Mouse (Mus musculus) limb, embryonic 13.5 days (tissue): ENCODE results near the gene Dnase2a. TPM values are rescaled to one million over a fixed set of nuclear protein-coding genes. Genes with fewer than 3 reads are reported as not detected.
A peak's percentile ranks its signal among the peaks of the same experiment; 100 is the strongest.

ENCODE experiments used
- ATAC-seq: fragments of 200-750 bp; cut with Nextera tagmentation; 2 replicates; pipeline ENCODE4 v1.8.0; 2017; ENCODE audit warnings: low read depth, moderate number of reproducible peaks, moderate TSS enrichment; ENCODE audit not compliant: low FRiP score
- H3K27ac ChIP-seq: fragments of 300-500 bp; sonication (generic); 2 replicates; pipeline ENCODE4 v1.5.1; 2015; ENCODE audit warnings: inconsistent platforms, mild to moderate bottlenecking, moderate library complexity
- H3K27me3 ChIP-seq: fragments of 300-500 bp; sonication (generic); 2 replicates; pipeline ENCODE4 v1.6.1; 2015; ENCODE audit warnings: mild to moderate bottlenecking, inconsistent platforms
- H3K36me3 ChIP-seq: fragments of 300-500 bp; sonication (generic); 2 replicates; pipeline ENCODE4 v1.6.1; 2015; ENCODE audit warnings: inconsistent platforms, mild to moderate bottlenecking, moderate library complexity
- H3K4me1 ChIP-seq: fragments of 300-500 bp; sonication (generic); 2 replicates; pipeline ENCODE4 v1.6.1; 2015; ENCODE audit warnings: inconsistent platforms
- H3K4me2 ChIP-seq: fragments of 300-500 bp; sonication (generic); replicated peaks from 2 replicates; pipeline ENCODE4 v1.6.1; 2015; ENCODE audit warnings: inconsistent platforms, mild to moderate bottlenecking, moderate library complexity
- H3K4me3 ChIP-seq: fragments of 300-500 bp; sonication (generic); 2 replicates; pipeline ENCODE4 v1.5.1; 2015; ENCODE audit warnings: moderate library complexity, mild to moderate bottlenecking, inconsistent platforms
- H3K9ac ChIP-seq: fragments of 300-500 bp; sonication (generic); 2 replicates; pipeline ENCODE4 v1.6.1; 2015; ENCODE audit warnings: mild to moderate bottlenecking, inconsistent platforms
- H3K9me3 ChIP-seq: fragments of 300-500 bp; sonication (generic); 2 replicates; pipeline ENCODE4 v1.6.1; 2016; ENCODE audit warnings: inconsistent platforms
- WGBS: fragments of 180-500 bp; shearing (Covaris S2); methylation state at CpG from one replicate; pipeline ENCODE4 v1.1.7; 2015; 5-methylcytosine and 5-hydroxymethylcytosine counted together
- polyA plus RNA-seq: library from polyadenylated mRNA; unstranded; fragments of >200 nt; fragmentation: Nextera tagmentation; extraction: Ambion mirVana; gene quantifications from 2 replicates; pipeline ENCODE4 v1.2.1, GENCODE M21; 2015

The Dnase2a gene
- polyA plus RNA-seq, 1 experiment from 2014 or later: 18.5 TPM

DNA sequence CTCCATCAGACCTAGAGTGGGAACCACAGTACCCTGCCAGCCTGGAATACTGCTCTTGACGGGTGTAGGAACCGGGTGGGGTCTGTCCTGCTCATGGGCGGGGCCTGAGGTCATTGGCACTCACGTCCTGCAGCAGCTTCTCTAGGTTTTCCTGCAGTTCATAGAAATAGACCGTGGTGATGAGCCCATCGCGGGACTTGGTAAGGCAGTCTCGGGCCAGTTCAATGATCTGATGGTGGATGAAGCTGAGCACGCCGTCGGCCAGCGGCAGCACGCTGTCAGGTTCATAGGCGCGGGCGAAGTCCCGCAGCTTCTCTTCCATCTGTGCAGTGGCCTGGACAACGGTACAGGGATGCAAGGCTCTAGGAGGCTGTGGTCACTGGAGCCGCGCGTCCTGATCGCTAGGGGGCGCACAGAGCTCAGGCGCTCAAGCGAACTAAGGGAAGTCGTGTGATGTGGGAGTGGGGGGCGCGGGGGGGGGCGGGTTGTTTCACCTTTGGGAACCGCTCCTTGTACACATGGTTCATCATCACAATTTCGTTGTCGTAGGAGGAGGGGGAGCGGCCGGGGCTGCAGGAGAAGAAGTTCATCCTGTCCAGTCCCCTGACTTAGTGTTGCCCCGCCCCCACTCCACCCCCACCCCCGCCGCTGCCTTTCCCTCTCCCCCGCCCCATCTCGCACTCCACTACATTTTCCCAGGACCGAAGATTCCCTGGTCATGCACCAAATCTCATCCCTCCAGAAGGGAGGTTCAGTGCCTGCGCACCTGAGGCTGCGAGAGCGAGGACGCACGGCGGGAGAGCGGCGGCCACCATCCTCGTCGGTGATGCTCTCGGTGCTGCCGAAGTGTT lies 20.3 kb downstream of the Dnase2a start:
- H3K36me3 ChIP-seq: no peaks in the 10 kb centered on the region
- ATAC-seq: peak; percentile 88
- H3K9ac ChIP-seq: peak overlapping the region; percentile 43
- no peaks in the 10 kb centered on the region for H3K9me3 ChIP-seq
- peak overlapping the region; percentile 43 for H3K4me3 ChIP-seq
- no peak overlapping the region for H3K27ac ChIP-seq
- peaks cover 67% of the 10 kb centered on the region for H3K27me3 ChIP-seq
- peak overlapping the region; percentile 74 for H3K4me2 ChIP-seq
- 2% methylated on average over 47 of the region's 52 CpGs for WGBS
- peaks cover 8% of the 10 kb centered on the region; the same call in 1 of the 2 replicates for H3K4me1 ChIP-seq

DNA sequence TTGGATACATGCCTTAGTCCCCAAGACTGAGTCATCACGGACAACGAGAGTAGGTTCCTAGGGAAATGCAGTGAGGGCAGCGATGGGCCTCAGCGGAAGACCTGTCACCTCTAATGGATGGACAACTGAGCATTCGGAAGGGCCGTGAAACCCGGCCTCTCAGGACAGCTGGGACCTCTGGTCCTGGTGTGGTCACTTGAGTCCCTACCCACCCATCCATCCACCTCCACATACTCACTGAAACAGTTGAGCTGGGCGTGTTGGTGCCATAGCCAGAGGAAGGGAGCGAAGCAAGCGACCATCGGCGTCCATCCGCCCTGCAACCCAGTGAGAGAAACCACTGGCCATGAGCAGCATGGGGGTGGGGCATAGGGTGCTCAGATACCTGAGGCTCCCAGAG lies 22.2 kb downstream of the Dnase2a start:
- Histone ChIP-seq H3K9ac (no peak overlapping the region), H3K9me3 (no peaks in the 10 kb centered on the region), H3K27me3 (peaks cover 74% of the 10 kb centered on the region), H3K36me3 (no peaks in the 10 kb centered on the region), H3K4me1 (peaks cover 20% of the 10 kb centered on the region), H3K4me2 (no peak overlapping the region), H3K27ac (no peak overlapping the region), H3K4me3 (no peak overlapping the region)
- ATAC-seq: no peak
- WGBS: 84% methylated on average over 13 of the region's 13 CpGs

DNA sequence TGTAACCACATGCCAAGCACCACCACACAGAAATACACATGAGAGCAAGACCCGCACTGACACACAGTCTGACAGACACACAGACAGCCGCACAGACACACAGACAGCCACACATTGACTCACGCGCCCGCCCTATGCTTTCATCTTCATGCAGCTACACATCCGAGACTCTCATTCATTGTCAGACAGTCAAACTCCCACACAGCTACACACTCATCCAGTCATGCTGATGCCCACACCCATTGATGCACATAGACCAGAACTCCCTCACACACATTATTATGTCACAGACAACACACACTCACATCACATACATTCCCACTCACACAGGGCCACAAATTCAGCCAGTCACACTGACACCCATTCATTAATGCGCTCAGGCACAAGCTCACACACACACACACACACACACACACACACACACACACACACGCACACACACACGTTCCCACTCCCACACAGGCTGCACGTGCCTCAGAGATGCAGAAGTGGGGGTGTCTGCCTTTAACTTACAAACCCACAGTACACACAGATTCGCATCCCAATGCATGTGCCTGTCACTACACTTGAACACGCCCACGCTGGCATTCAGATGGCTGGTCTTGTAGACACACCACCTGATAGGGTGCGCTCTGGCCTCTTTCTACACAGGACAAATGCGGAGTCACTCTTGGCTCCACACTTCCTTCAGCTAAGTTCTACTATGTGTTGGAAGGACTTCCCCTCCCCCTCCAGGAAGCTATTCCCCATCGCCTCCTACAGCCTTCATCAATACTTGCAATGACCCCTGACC lies 25.6 kb downstream of the Dnase2a start:
- Histone ChIP-seq H3K27me3 (peaks cover 94% of the 10 kb centered on the region), H3K4me3 (no peak overlapping the region), H3K4me2 (no peak overlapping the region), H3K9me3 (no peaks in the 10 kb centered on the region), H3K4me1 (peaks cover 25% of the 10 kb centered on the region), H3K36me3 (no peaks in the 10 kb centered on the region), H3K9ac (no peak overlapping the region), H3K27ac (no peak overlapping the region)
- ATAC-seq: no peak
- 80% methylated on average over 16 of the region's 16 CpGs for WGBS

DNA sequence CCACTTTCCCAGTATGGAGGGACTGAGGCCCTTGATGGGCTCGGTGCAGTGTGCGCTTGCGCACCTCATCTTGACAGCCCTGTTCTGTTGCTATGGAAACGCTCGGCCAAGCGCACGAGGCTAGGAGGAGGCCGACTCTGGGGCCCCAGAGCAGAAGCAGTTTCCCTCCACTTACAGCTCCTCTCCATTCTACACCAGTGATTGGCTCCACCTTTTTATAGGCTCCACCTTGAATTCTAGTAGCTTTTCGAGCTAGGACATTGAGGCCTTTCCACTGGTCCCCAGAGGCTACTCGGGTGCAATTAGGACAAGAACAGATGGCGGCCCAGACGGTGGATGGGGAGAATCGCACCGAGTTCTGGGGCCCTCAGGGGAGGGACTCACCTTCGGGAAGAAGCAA lies 26.5 kb downstream of the Dnase2a start:
- Histone ChIP-seq H3K9ac (no peak overlapping the region), H3K9me3 (no peaks in the 10 kb centered on the region), H3K27ac (no peak overlapping the region), H3K36me3 (no peaks in the 10 kb centered on the region), H3K4me2 (peak overlapping the region; percentile 36), H3K4me1 (peaks cover 21% of the 10 kb centered on the region), H3K27me3 (peaks cover 93% of the 10 kb centered on the region), H3K4me3 (peak overlapping the region; percentile 7; the same call in 1 of the 2 replicates)
- peak; percentile 62; the same call in 1 of the 2 replicates for ATAC-seq
- WGBS: 2% methylated on average over 15 of the region's 15 CpGs

DNA sequence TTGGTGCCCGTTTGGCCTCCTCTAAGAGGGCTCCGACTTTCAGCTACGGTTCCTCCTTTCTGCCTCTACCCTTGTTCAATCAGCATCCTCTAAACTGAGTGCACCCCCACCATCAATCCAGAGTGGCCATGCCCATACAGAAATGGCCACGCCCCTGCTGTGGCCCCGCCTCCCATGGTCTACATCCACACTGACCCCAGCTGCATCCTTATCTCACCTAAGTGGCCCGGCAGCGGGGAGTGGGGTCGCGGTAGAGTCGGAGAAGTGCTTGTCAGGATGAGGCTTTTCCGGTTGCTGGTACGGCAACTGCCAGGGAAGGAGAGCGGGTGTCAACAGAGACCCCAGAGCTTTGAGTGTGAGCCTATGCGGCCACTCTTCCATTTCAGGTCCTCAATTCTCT lies 27.1 kb downstream of the Dnase2a start:
- ATAC-seq: no peak
- H3K4me3 ChIP-seq: peak overlapping the region; percentile 7; the same call in 1 of the 2 replicates
- H3K9me3 ChIP-seq: no peaks in the 10 kb centered on the region
- H3K9ac ChIP-seq: no peak overlapping the region
- H3K27me3 ChIP-seq: peaks cover 91% of the 10 kb centered on the region
- H3K27ac ChIP-seq: no peak overlapping the region
- no peaks in the 10 kb centered on the region for H3K36me3 ChIP-seq
- 4% methylated on average over 14 of the region's 14 CpGs for WGBS
- peak overlapping the region; percentile 36; the same call in 1 of the 2 replicates for H3K4me2 ChIP-seq
- H3K4me1 ChIP-seq: peaks cover 21% of the 10 kb centered on the region

DNA sequence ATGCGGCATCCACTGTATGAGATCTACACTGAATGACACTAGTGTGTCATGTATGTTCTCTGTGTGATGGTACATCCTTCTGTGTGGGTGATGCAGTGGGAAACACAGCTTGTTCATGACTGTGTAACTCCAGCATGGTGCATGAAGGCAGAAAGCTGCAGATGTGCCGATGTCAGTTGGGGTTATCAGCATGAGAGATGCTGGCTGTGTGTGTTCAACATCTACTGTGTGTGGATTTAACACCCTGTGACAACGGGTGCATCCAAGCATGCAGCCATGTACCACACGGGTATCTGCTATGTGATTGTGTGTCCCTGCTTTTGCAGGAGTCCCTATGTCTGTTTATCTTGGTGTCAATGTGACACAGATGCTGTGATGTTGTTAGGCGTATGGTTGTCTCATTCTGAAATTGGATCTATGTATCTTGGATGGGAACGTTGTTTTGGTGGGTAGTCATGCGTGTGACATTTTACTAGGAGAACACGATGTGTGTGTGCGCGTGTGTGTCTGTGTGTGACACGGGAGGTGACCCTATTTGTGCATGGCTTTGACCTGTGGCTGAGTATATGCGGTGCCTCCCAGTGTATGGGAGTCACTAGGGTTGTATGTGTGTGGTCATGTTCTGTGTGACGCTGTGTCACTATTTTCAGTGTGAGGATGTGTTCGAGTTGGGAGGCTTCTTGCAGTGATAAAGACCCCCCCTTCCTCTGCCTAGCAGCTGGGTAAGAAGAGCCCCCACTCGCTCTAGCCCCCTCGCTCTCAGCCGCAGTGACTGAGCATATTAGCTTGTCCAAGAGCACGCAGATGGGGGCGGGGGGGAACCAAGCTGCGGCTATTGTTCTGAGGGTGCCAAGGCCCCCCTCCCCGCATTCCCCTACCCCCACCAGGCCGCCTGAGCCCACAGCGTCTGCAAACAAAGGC lies 27.9 kb downstream of the Dnase2a start:
- H3K9me3 ChIP-seq: no peaks in the 10 kb centered on the region
- H3K4me1 ChIP-seq: peaks cover 21% of the 10 kb centered on the region
- no peak overlapping the region for H3K27ac ChIP-seq
- H3K4me2 ChIP-seq: peak overlapping the region; percentile 80
- H3K4me3 ChIP-seq: peak overlapping the region; percentile 46
- H3K27me3 ChIP-seq: peaks cover 91% of the 10 kb centered on the region
- H3K36me3 ChIP-seq: no peaks in the 10 kb centered on the region
- H3K9ac ChIP-seq: peak overlapping the region; percentile 48; the same call in 1 of the 2 replicates
- 26% methylated on average over 23 of the region's 23 CpGs for WGBS
- ATAC-seq: no peak

DNA sequence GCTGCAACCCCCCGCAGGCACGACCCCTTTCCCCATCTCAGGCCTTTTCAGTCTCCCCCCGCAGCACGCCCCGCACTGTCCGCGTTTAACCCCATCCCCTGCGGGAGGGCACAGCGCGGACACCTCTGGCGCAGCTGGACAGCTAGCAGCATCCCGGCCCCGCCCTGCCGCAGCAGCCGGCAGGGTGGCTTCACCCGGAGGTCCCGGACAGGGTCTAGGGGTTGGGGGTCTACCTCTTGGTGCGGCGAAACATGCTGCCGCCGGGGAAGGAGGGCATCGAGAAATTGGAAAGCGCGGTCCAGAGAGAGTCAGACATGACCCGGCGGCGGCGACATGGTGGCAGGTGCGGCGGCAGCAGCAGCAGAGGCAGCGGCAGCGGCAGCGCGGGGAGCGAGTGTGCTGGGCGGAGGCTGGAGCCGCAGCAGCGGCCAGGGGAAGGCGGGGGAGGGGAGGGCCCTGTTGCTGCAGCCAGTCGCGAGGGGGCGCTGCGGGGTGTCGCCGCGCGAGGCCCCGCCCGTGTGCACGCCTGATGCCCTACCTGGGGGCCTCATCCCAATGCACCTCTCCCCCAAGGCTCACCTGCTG lies 28.7 kb downstream of the Dnase2a start, which contains the start of gene Mast1:
Gene Mast1, minus strand, starts transcription at position 398 of the 585 bp plus-strand sequence.
- no peak for ATAC-seq
- Histone ChIP-seq H3K4me1 (peaks cover 21% of the 10 kb centered on the region), H3K27me3 (peaks cover 89% of the 10 kb centered on the region), H3K9ac (peak within 1 kb of the TSS; percentile 48; the same call in 1 of the 2 replicates), H3K4me2 (peak within 1 kb of the TSS; percentile 80), H3K4me3 (peak within 1 kb of the TSS; percentile 46), H3K27ac (no peak within 1 kb of the TSS), H3K36me3 (no peaks in the 10 kb centered on the region), H3K9me3 (no peaks in the 10 kb centered on the region)
- under 1% methylated on average over 49 of the region's 50 CpGs for WGBS

DNA sequence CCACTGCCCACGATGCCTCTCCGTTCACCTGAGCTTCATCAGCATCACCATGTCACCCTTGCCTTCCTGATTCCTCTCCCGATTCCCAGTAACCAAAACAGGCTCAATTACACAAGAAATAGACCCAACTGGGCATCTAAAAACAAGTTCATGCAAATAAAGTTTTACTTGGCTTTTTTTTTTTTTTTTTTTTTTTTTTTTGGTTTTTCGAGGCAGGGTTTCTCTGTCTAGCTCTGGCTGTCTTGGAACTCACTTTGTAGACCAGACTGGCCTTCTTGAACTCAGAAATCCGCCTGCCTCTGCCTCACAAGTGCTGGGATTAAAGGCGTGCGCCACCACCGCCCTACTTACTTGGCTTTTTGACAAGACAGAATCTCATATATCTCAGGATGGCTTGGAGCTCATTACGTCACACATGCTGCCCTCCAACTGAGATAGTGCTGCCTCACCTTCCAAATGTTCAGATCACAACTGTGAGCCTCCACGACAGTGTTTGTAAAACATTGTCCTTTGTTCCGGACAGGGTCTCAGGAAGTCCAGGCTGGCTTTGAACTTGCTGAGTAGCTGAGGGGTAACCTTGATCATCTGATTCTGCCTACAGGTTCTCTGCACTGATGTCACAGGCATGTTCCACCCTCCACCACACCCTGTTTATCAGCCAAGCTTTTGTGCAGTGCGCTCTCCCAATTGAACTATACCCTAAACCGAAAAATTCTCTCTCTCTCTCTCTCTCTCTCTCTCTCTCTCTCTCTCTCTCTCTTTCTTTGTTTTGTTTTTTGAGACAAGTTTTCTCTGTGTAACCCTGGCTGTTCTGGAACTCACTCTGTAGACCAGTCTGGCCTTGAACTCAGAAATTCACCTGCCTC lies 29.5 kb downstream of the Dnase2a start:
- H3K4me3 ChIP-seq: peak overlapping the region; percentile 46
- ATAC-seq: no peak
- H3K4me2 ChIP-seq: peak overlapping the region; percentile 80
- H3K36me3 ChIP-seq: no peaks in the 10 kb centered on the region
- WGBS: 65% methylated on average over 13 of the region's 13 CpGs
- H3K9ac ChIP-seq: no peak overlapping the region
- no peaks in the 10 kb centered on the region for H3K9me3 ChIP-seq
- no peak overlapping the region for H3K27ac ChIP-seq
- H3K4me1 ChIP-seq: peaks cover 21% of the 10 kb centered on the region
- H3K27me3 ChIP-seq: peaks cover 86% of the 10 kb centered on the region

DNA sequence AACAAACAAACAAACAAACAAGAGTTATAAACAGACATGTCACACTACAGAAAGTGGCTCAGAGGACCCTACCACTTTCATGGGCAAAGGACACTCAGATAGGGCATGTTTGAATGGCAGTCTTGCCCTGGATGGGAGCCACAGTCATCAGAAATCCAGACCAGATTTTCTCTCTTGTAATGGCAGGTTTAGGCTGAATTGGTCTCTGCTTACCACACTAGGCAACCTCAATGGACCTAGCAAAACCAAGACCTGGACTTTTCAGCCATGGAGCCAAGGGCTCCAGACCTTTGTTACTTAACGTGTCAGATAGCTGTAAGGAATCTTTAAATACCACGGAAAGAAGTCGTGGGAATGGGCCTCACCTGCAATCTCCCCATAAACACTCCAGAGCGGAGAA lies 35.3 kb downstream of the Dnase2a start:
- Histone ChIP-seq H3K9ac (no peak overlapping the region), H3K36me3 (no peaks in the 10 kb centered on the region), H3K9me3 (no peaks in the 10 kb centered on the region), H3K4me3 (no peak overlapping the region), H3K4me2 (no peak overlapping the region), H3K27ac (no peak overlapping the region), H3K27me3 (peaks cover 88% of the 10 kb centered on the region), H3K4me1 (peaks cover 15% of the 10 kb centered on the region)
- no peak for ATAC-seq
- WGBS: 20% methylated on average over 4 of the region's 4 CpGs

DNA sequence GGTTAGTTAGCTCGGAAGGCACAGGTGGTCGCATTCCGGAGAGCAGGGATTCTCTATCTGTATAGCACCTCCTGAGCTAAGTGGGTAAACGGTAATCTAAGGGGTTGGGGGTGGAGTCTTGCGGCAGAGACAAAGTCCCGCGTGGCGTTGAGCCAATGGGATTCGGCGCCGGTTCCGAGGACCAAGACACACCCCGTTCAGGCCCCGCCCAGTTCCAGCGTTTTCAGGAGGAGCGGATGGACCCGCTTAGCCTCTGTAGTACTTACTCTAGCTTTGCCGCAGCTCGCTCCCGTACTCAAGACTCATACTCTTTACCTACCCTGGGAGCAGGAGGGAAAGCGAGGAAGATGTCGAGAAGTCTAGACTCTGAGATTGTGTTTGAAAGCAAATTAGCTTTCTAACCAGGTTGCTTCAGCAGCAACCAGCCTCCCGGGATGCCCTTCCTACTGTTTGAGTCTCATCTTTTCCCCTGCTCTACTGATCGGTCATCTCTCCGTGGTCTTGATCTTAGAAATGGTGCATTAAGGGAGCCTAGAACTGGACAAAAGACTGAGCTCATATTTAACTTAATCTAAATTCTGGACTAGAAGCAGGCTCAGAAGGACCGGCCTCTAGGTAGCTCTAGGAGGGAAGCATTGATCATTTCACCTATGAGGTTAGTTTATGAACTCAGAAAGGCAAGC lies 36.3 kb downstream of the Dnase2a start:
- H3K27me3 ChIP-seq: peaks cover 84% of the 10 kb centered on the region
- no peak overlapping the region for H3K27ac ChIP-seq
- no peak overlapping the region for H3K9ac ChIP-seq
- no peaks in the 10 kb centered on the region for H3K9me3 ChIP-seq
- peak overlapping the region; percentile 17 for H3K4me3 ChIP-seq
- H3K4me1 ChIP-seq: peaks cover 15% of the 10 kb centered on the region
- no peaks in the 10 kb centered on the region for H3K36me3 ChIP-seq
- no peak for ATAC-seq
- no peak overlapping the region for H3K4me2 ChIP-seq
- 3% methylated on average over 26 of the region's 26 CpGs for WGBS
